Mouse (Mus musculus) 416B (cell line): ENCODE data around the gene Trafd1.
"Not testable (repeated sequence)": the region's sequence is repeated elsewhere in the genome, so short reads cannot be mapped to it uniquely, and the experiment has no call there.

Experiments
- DNase-seq: peaks from one replicate; pipeline ENCODE4 v3.0.0; 2011; ENCODE audit warnings: low read depth

Trafd1 gene

GRCm38 (mm10) chr5:121331731-121332130 is 53.7 kb downstream of the Trafd1 start:
- no peak for DNase-seq

- DNase-seq: not testable (repeated sequence)
Observed at GRCm38 (mm10) chr5:121330154-121330816, 55.1 kb downstream of the Trafd1 start.

GRCm38 (mm10) chr5:121329333-121330058 is 55.9 kb downstream of the Trafd1 start:
- no peak for DNase-seq

GRCm38 (mm10) chr5:121326079-121326805 is 59.2 kb downstream of the Trafd1 start:
- no peak for DNase-seq
